Mouse (Mus musculus) olfactory bulb, adult 2 months (tissue): ENCODE results near the gene BC035044.

Experiments
- CTCF ChIP-seq: fragments of 200-500 bp; IDR thresholded peaks from 2 replicates; pipeline ENCODE4 v1.5.1; 2012; ENCODE audit warnings: low read depth, mild to moderate bottlenecking, low read length, moderate library complexity; ENCODE audit not compliant: insufficient read depth
- POLR2A ChIP-seq: fragments of 200-500 bp; IDR thresholded peaks from 2 replicates; pipeline ENCODE4 v1.6.1; 2012; ENCODE audit warnings: mild to moderate bottlenecking, low read depth, low read length, moderate library complexity; ENCODE audit not compliant: insufficient read depth

- TF ChIP-seq CTCF (peak; percentile 79), POLR2A (no peak)
Measured at GRCm38 (mm10) chr6:128845319-128845979, 45.5 kb downstream of the BC035044 start.
